Mouse (Mus musculus) midbrain, embryonic 13.5 days (tissue): ENCODE measurements at regions not wholly inside any gene's neighbourhood (a gene's known extent, or its start where the extent isn't known, plus 50 kb on each side); places are given as distances from the start of the nearest gene placed in this dataset. TPM values are rescaled to one million over a fixed set of nuclear protein-coding genes. Genes with fewer than 3 reads are reported as not detected.

ENCODE experiments used
- ATAC-seq: fragments of 200-750 bp; cut with Nextera tagmentation; 2 replicates; pipeline ENCODE4 v1.8.0; 2017; ENCODE audit warnings: mild to moderate bottlenecking, moderate TSS enrichment, moderate library complexity
- H3K27ac ChIP-seq: fragments of 300-500 bp; sonication (generic); 2 replicates; pipeline ENCODE4 v1.5.1; 2015; ENCODE audit warnings: inconsistent platforms, mild to moderate bottlenecking, moderate library complexity
- H3K27me3 ChIP-seq: fragments of 300-500 bp; sonication (generic); 2 replicates; pipeline ENCODE4 v1.6.1; 2015; ENCODE audit warnings: mild to moderate bottlenecking, inconsistent platforms
- H3K36me3 ChIP-seq: fragments of 300-500 bp; sonication (generic); 2 replicates; pipeline ENCODE4 v1.6.1; 2015; ENCODE audit warnings: mild to moderate bottlenecking, inconsistent platforms
- H3K4me1 ChIP-seq: fragments of 300-500 bp; sonication (generic); replicated peaks from 2 replicates; pipeline ENCODE4 v1.6.1; 2015; ENCODE audit warnings: inconsistent platforms
- H3K4me2 ChIP-seq: fragments of 300-500 bp; sonication (generic); replicated peaks from 2 replicates; pipeline ENCODE4 v1.6.1; 2015; ENCODE audit warnings: moderate library complexity, mild to moderate bottlenecking, inconsistent platforms
- H3K4me3 ChIP-seq: fragments of 300-500 bp; sonication (generic); replicated peaks from 2 replicates; pipeline ENCODE4 v1.5.1; 2015; ENCODE audit warnings: mild to moderate bottlenecking, inconsistent platforms
- H3K9ac ChIP-seq: fragments of 300-500 bp; sonication (generic); replicated peaks from 2 replicates; pipeline ENCODE4 v1.6.1; 2015; ENCODE audit warnings: mild to moderate bottlenecking, inconsistent platforms
- H3K9me3 ChIP-seq: fragments of 300-500 bp; sonication (generic); 2 replicates; pipeline ENCODE4 v1.6.1; 2016; ENCODE audit warnings: mild to moderate bottlenecking, inconsistent platforms
- WGBS: fragments of 180-500 bp; shearing (Covaris S2); methylation state at CpG from one replicate; pipeline ENCODE4 v1.1.7; 2015; 5-methylcytosine and 5-hydroxymethylcytosine counted together
- microRNA-seq: library from miRNA; unstranded; fragments of <30 nt; microRNA quantifications from one replicate; pipeline ENCODE4, GENCODE M21; 2016

- no peak overlapping the region for H3K4me2 ChIP-seq
- H3K27me3 ChIP-seq: no peaks in the 10 kb centered on the region
- H3K36me3 ChIP-seq: no peaks in the 10 kb centered on the region
- no peak overlapping the region for H3K9ac ChIP-seq
- peaks cover 12% of the 10 kb centered on the region for H3K9me3 ChIP-seq
- H3K27ac ChIP-seq: no peak overlapping the region
- 0 out of 2 replicates have a peak, but pooled peaks have one; percentile 20 for ATAC-seq
- no peak overlapping the region for H3K4me3 ChIP-seq
- 68% methylated on average over 13 of the region's 13 CpGs for WGBS
- no peaks in the 10 kb centered on the region for H3K4me1 ChIP-seq
Observed at GRCm38 (mm10) chr1:190250574-190251246, 80.2 kb upstream of the Prox1 start.

- no peaks in the 10 kb centered on the region for H3K36me3 ChIP-seq
- WGBS: 90% methylated on average over 7 of the region's 7 CpGs
- no peak overlapping the region for H3K27ac ChIP-seq
- no peak for ATAC-seq
- no peak overlapping the region for H3K9ac ChIP-seq
- H3K4me1 ChIP-seq: no peaks in the 10 kb centered on the region
- H3K4me3 ChIP-seq: no peak overlapping the region
- H3K4me2 ChIP-seq: no peak overlapping the region
- H3K27me3 ChIP-seq: 0 out of 2 replicates have a peak, but pooled peaks cover 6% of the 10 kb centered on the region
- no peaks in the 10 kb centered on the region for H3K9me3 ChIP-seq
Observed at GRCm38 (mm10) chr1:190242526-190242925, 72.0 kb upstream of the Prox1 start.

DNA sequence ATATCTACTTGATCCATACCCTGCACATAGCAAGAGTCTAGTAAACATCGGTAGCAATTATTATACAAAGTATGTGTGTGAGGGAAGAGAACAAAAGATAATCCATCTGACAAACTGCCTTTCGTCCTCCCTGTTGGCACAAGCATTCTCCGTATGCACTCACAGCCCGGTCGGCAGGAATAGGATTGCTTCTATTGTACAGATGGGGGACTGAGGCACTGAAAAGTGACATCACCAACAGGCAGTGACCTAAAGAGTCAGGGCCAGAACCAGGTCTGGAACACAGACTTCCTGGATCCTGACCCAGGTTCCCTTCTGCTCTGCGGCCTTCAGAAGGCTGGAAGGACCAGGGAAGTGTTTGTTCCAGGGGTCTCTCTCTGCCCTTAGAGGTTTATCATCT is 69.3 kb upstream of the Prox1 start:
- Histone ChIP-seq H3K9ac (no peak overlapping the region), H3K9me3 (no peaks in the 10 kb centered on the region), H3K27me3 (no peaks in the 10 kb centered on the region), H3K4me3 (no peak overlapping the region), H3K4me1 (no peaks in the 10 kb centered on the region), H3K4me2 (no peak overlapping the region), H3K27ac (no peak overlapping the region), H3K36me3 (no peaks in the 10 kb centered on the region)
- WGBS: 66% methylated on average over 6 of the region's 6 CpGs
- no peak for ATAC-seq

DNA sequence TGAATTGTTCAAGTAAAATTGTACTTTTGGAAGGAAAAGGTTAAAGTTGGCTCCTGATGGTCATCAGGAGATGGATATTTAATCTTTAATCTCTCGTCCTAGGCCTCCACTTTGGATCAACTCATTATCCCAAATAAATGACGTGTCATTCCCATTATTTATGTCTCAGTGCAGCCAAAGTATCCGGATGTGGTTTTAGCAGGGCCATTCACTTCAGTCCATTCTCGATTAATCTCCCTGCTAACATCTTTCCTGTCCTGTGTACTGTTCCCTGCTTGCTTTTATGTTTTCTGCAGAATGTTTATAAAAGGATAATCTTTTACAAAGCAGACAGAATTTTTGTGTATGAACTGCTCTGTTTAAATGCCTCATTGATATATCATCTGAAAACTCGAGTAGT is 60.4 kb upstream of the Prox1 start:
- WGBS: 61% methylated on average over 5 of the region's 5 CpGs
- H3K36me3 ChIP-seq: no peaks in the 10 kb centered on the region
- no peak overlapping the region for H3K27ac ChIP-seq
- H3K4me2 ChIP-seq: no peak overlapping the region
- H3K27me3 ChIP-seq: no peaks in the 10 kb centered on the region
- no peak overlapping the region for H3K4me3 ChIP-seq
- ATAC-seq: no peak
- H3K4me1 ChIP-seq: no peaks in the 10 kb centered on the region
- no peak overlapping the region for H3K9ac ChIP-seq
- peaks cover 7% of the 10 kb centered on the region for H3K9me3 ChIP-seq

GRCm38 (mm10) chr1:190220417-190220816 is 49.9 kb upstream of the Prox1 start:
- Histone ChIP-seq H3K27ac (no peak overlapping the region), H3K4me1 (0 out of 2 replicates have a peak, but pooled peaks cover 3% of the 10 kb centered on the region), H3K9ac (no peak overlapping the region), H3K9me3 (peaks cover 5% of the 10 kb centered on the region; the same call in 1 of the 2 replicates), H3K4me3 (no peak overlapping the region), H3K36me3 (no peaks in the 10 kb centered on the region), H3K27me3 (no peaks in the 10 kb centered on the region), H3K4me2 (no peak overlapping the region)
- no peak for ATAC-seq
- WGBS: 64% methylated on average over 9 of the region's 9 CpGs

Small RNA genes lying in the stretch of these regions (microRNA-seq; reads per million reads assigned to microRNA genes)
- gene Gm47294: not detected
